Mouse (Mus musculus) induced T-regulatory cell, adult 2 months (primary cell): ENCODE results near the gene Rrp8.
A peak's percentile ranks its signal among the peaks of the same experiment; 100 is the strongest.

ENCODE experiments used
- DNase-seq: peaks from one replicate; pipeline ENCODE4 v3.0.0-alpha.2; 2012; ENCODE audit warnings: low read depth

Rrp8 gene

GRCm38 (mm10) chr7:105736911-105737521, at the start of gene Rrp8:
Gene Rrp8 (minus strand): TSS chr7:105737385.
- peak; percentile 61 for DNase-seq

GRCm38 (mm10) chr7:105786506-105787284, 49.5 kb upstream of the Rrp8 start:
- DNase-seq, result no peak

- no peak for DNase-seq
Observed at GRCm38 (mm10) chr7:105784556-105784955, 47.4 kb upstream of the Rrp8 start.

- DNase-seq, result no peak
Observed at GRCm38 (mm10) chr7:105783861-105784260, 46.7 kb upstream of the Rrp8 start.

GRCm38 (mm10) chr7:105778553-105779265, 41.5 kb upstream of the Rrp8 start:
- DNase-seq, result no peak

- DNase-seq, result no peak
Observed at GRCm38 (mm10) chr7:105777797-105778552, 40.8 kb upstream of the Rrp8 start.

GRCm38 (mm10) chr7:105777316-105777715, 40.1 kb upstream of the Rrp8 start:
- DNase-seq, result no peak

GRCm38 (mm10) chr7:105776026-105776425, 38.8 kb upstream of the Rrp8 start:
- DNase-seq, result no peak

- no peak for DNase-seq
Observed at GRCm38 (mm10) chr7:105774661-105775060, 37.5 kb upstream of the Rrp8 start.

GRCm38 (mm10) chr7:105773041-105773440, 35.9 kb upstream of the Rrp8 start:
- DNase-seq, result no peak

GRCm38 (mm10) chr7:105772331-105772730, 35.1 kb upstream of the Rrp8 start:
- no peak for DNase-seq

- DNase-seq, result no peak
Observed at GRCm38 (mm10) chr7:105769959-105770358, 32.8 kb upstream of the Rrp8 start.

- no peak for DNase-seq
Observed at GRCm38 (mm10) chr7:105767729-105768165, 30.6 kb upstream of the Rrp8 start.

- DNase-seq, result no peak
Observed at GRCm38 (mm10) chr7:105764331-105764730, 27.1 kb upstream of the Rrp8 start.

GRCm38 (mm10) chr7:105762517-105763270, 25.5 kb upstream of the Rrp8 start:
- no peak for DNase-seq

- no peak for DNase-seq
Observed at GRCm38 (mm10) chr7:105761813-105762484, 24.8 kb upstream of the Rrp8 start.

GRCm38 (mm10) chr7:105753281-105753680, 16.1 kb upstream of the Rrp8 start:
- DNase-seq, result no peak

- DNase-seq, result no peak
Observed at GRCm38 (mm10) chr7:105752716-105753115, 15.5 kb upstream of the Rrp8 start.

GRCm38 (mm10) chr7:105751491-105752433, 14.6 kb upstream of the Rrp8 start, which contains the start of gene Tpp1:
Gene Tpp1 (minus strand): TSS chr7:105752235.
- DNase-seq, result peak; percentile 97

GRCm38 (mm10) chr7:105747776-105748175, 10.6 kb upstream of the Rrp8 start:
- no peak for DNase-seq
